Mouse (Mus musculus): Measurements from ENCODE around the gene Cenps.

DNA sequence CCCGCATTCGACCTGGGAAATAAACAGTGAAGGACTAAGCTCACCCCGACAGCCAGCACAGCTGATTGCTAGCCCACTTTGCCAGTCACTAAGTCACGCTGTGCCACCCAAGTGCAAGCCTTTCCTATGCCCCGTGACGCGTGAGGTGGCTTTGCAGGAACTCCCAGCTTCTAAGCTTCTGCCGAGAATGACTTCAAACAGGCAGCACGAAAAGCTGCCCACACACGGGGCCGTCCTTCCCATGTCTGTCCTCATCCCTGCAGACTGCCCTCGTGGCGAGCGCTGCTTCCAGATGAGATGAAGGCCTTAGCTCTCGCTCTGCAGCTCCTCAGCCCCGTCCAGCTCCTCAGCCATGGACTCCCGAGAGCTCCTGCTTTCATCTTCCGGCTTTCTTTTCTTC is 9.0 kb downstream of the Cenps start:
- TF ChIP-seq CTCF (conservative IDR thresholded peaks at IDR 0.05; ENCODE audit: low read length) = no peak
- no peak for TF ChIP-seq NANOG (IDR thresholded peaks at IDR 0.05; ENCODE audit: borderline replicate concordance, low read length)
- TF ChIP-seq POU5F1 (IDR thresholded peaks at IDR 0.05; ENCODE audit: borderline replicate concordance, low read length) = no peak

Data from E14TG2a.4 (cell line).